Mouse (Mus musculus) erythroblast, embryonic 14.5 days (primary cell): ENCODE data around the gene Gm45785.

Source experiments
- GATA1 ChIP-seq: IDR thresholded peaks from 2 replicates; pipeline ENCODE4 v1.6.1; 2012; ENCODE audit warnings: low read length, inconsistent platforms, mixed read lengths
- TAL1 ChIP-seq: IDR thresholded peaks from 3 replicates; pipeline ENCODE4 v1.6.1; 2012; ENCODE audit warnings: low read length, inconsistent platforms, mixed read lengths

- no peak for TF ChIP-seq GATA1
- TF ChIP-seq TAL1, result no peak
These were observed 8.6 kb upstream of the Gm45785 start for GRCm38 (mm10) chr7:140864761-140865160.
